Mouse (Mus musculus): ENCODE measurements at regions not wholly inside any gene's neighbourhood (a gene's known extent, or its start where the extent isn't known, plus 50 kb on each side); places are given as distances from the start of the nearest gene placed in this dataset.

- in situ Hi-C loops (cut with MboI, MseI), result loop anchor here (5.0 kb wide), 1 partner anchor 762 kb away; no protein-coding TSS in a partner anchor
Observed at GRCm38 (mm10) chrX:4899187-4899586, 52.7 kb upstream of the Btbd35f27 start.
